Mouse (Mus musculus): Measurements from ENCODE around the gene Kmt2b. TPM values are rescaled to one million over a fixed set of nuclear protein-coding genes. Genes with fewer than 3 reads are reported as not detected.

Kmt2b gene
- total and polyA plus RNA-seq, 2 experiments from 2014 or later, result 2.9 to 12.1 TPM

DNA sequence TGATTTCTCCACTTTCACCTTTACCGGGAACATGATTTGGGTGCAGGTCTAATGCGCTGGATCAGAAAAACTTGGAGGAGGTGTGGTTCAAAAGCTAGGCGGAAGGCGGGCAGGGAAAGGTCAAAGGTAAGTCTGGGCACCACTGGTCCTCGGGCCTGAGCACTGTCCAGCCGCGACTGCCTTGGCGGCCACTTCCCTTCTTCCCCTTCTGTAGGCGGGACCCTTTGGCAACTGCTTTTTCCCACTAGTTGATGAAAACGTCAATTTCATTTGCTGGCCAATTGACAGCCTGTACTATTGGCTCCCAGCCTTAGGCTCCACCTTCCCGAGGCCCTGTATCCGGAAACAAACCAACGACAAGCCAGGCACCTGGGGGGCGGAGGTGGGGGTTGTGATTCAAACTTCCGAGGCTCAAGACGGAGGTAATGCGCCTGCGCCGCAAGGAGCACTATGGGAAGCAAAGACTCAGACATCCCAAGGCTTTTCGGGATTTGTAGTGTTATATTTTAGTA, 29.0 kb downstream of the Kmt2b start, which contains the start of gene Lin37:
Gene Lin37, minus strand, starts transcription at position 396 of the 512 bp plus-strand sequence.
- peak within 1 kb of the TSS; percentile 66 for H3K4me3 ChIP-seq (ENCODE audit: low read depth, low read length)
- peak within 1 kb of the TSS; percentile 72 for H3K9ac ChIP-seq (replicated peaks; ENCODE audit: low read depth, low read length)
- peak within 1 kb of the TSS; percentile 89 for H3K4me2 ChIP-seq (ENCODE audit: low read depth, low read length)
- H3K36me3 ChIP-seq (replicated peaks; ENCODE audit: control insufficient read depth, insufficient read depth, low read length), result peaks cover 37% of the 10 kb centered on the region
- H3K27ac ChIP-seq (ENCODE audit: low read depth), result peak within 1 kb of the TSS; percentile 44
- under 1% methylated on average over 20 of the region's 20 CpGs for WGBS
- DNase-seq (ENCODE audit: low spot score) (peak; percentile 98), ATAC-seq (ENCODE audit: insufficient read depth, low read depth) (peak; percentile 87)
- H3K4me1 ChIP-seq (ENCODE audit: control insufficient read depth, insufficient read depth), result peaks cover 18% of the 10 kb centered on the region
- H3K9me3 ChIP-seq (replicated peaks; ENCODE audit: control insufficient read depth, low read length), result no peaks in the 10 kb centered on the region
- TF ChIP-seq CTCF (IDR thresholded peaks at IDR 0.05; ENCODE audit: low read depth) (no peak), EP300 (IDR thresholded peaks at IDR 0.05; ENCODE audit: low read depth) (no peak)
- no peaks in the 10 kb centered on the region for H3K27me3 ChIP-seq (ENCODE audit: control insufficient read depth, insufficient read depth, low read length)

DNA sequence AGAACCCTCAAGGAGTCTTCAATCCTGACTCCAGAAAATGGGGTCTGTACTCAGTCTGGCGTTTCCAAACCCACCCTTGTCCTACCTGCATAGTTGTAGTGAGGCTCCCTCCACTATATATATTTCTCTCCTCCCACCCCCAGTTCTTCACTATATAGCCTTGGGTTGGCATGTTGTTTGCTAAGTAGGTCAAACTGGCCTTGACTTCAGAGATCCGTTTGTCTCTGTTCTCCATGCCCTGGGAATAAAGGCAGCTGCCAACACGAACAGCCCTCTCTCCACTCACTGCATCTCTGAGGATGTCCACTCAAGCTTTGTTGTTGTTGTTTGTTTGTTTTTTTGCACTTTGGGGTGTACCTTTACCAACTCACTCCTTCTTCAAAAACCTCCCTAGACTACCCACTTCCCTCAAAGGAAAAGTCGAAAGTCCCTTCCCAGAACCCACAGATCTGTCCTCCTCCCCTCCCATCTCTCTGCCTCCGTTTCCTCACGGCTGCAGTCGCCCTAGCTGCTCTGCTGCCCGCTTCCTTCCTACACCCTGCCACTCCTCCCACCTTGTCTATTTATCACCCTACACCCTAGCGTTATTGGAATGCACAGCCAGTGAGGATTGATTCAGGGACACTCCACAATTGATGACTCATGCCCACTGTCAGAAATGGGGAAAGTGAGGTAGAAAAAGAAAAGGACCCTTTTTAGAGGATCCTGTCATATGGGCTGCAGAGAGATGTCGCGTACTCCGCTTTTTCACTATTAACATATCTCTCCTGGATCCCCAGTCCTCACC, 29.7 kb downstream of the Kmt2b start:
- no peaks in the 10 kb centered on the region for H3K27me3 ChIP-seq (ENCODE audit: control insufficient read depth, insufficient read depth, low read length)
- H3K4me1 ChIP-seq (ENCODE audit: control insufficient read depth, insufficient read depth), result peaks cover 17% of the 10 kb centered on the region
- ATAC-seq (ENCODE audit: insufficient read depth, low read depth) (no peak), DNase-seq (ENCODE audit: low spot score) (no peak)
- H3K4me2 ChIP-seq (ENCODE audit: low read depth, low read length), result peak overlapping the region; percentile 89
- H3K9ac ChIP-seq (replicated peaks; ENCODE audit: low read depth, low read length), result peak overlapping the region; percentile 72
- H3K27ac ChIP-seq (ENCODE audit: low read depth), result peak overlapping the region; percentile 44
- H3K36me3 ChIP-seq (replicated peaks; ENCODE audit: control insufficient read depth, insufficient read depth, low read length), result peaks cover 33% of the 10 kb centered on the region
- WGBS, result 13% methylated on average over 12 of the region's 12 CpGs
- no peak for TF ChIP-seq EP300 (IDR thresholded peaks at IDR 0.05; ENCODE audit: low read depth)
- no peak for TF ChIP-seq CTCF (IDR thresholded peaks at IDR 0.05; ENCODE audit: low read depth)
- H3K9me3 ChIP-seq (replicated peaks; ENCODE audit: control insufficient read depth, low read length), result no peaks in the 10 kb centered on the region
- H3K4me3 ChIP-seq (ENCODE audit: low read depth, low read length), result peak overlapping the region; percentile 66

DNA sequence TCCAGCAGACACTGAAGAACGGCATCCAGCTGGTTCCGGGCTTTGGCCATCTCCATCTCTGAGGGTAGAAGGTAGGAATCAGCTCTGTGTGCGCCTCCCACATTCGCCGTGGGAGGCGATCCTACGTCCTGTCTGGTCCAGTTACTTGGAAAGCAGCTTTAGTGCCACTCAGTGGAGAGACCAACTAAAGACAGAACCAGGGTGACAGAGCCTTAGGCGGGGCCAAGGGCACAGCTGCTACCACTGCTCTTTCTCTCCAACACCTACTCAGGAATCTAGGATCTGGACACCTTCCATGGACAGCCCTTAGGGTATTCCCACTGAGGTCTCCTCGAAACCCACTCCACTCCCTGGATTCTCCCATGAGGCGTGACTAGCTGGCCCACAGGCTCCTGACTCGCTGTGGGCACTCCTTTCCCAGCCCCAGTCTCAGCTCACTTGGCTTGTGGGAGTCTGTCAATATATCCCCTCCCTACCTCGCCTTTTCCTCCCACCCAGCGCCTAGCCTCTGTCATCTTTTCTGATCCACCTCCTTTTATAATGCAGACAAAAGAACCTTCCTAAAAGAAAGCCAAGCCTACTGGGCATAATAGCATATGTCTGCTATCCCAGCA, 30.5 kb downstream of the Kmt2b start:
- no peak for ATAC-seq (ENCODE audit: insufficient read depth, low read depth)
- Histone ChIP-seq H3K4me2 (ENCODE audit: low read depth, low read length) (peak overlapping the region; percentile 89; the same call in 1 of the 2 replicates), H3K9me3 (replicated peaks; ENCODE audit: control insufficient read depth, low read length) (no peaks in the 10 kb centered on the region), H3K9ac (replicated peaks; ENCODE audit: low read depth, low read length) (peak overlapping the region; percentile 72), H3K27me3 (ENCODE audit: control insufficient read depth, insufficient read depth, low read length) (no peaks in the 10 kb centered on the region), H3K36me3 (replicated peaks; ENCODE audit: control insufficient read depth, insufficient read depth, low read length) (peaks cover 33% of the 10 kb centered on the region), H3K4me3 (ENCODE audit: low read depth, low read length) (no peak overlapping the region), H3K27ac (ENCODE audit: low read depth) (peak overlapping the region; percentile 44), H3K4me1 (ENCODE audit: control insufficient read depth, insufficient read depth) (peaks cover 16% of the 10 kb centered on the region)
- peak; percentile 18 for DNase-seq (ENCODE audit: low spot score)
- TF ChIP-seq EP300 (IDR thresholded peaks at IDR 0.05; ENCODE audit: low read depth), result no peak
- TF ChIP-seq CTCF (IDR thresholded peaks at IDR 0.05; ENCODE audit: low read depth), result no peak
- 79% methylated on average over 13 of the region's 13 CpGs for WGBS

DNA sequence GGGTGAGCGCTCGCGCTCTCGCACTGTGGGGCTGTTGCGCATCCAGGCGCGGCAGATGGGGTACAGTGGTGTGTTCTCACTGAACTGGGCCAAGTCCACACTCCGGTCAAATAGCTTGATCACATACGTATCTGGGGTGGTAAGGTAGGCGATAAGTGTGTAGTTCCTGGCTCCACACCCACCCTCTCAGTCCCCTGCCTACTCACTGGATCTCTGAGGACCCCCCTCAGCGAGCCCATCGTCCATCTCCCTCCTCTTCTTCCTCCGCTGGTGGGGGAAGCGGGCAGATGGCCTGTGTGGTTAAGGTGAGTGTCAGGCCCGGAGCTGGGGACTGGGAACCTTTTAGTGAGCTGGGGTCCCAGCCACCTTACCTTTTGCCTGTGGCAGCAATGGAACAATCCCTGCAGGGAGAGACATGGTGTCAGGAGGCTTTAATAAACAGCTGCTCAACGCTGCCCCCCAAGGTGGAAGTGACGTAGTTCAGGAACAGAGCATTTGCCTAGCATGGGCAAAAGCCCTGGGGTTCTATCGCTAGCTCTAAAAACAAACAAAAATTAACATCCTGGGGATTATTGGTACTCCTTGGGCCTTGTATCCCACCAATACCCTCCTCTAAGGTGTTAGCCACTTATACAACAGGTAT, 31.5 kb downstream of the Kmt2b start:
- Histone ChIP-seq H3K36me3 (replicated peaks; ENCODE audit: control insufficient read depth, insufficient read depth, low read length) (peaks cover 33% of the 10 kb centered on the region), H3K27ac (ENCODE audit: low read depth) (no peak overlapping the region), H3K4me1 (ENCODE audit: control insufficient read depth, insufficient read depth) (peaks cover 16% of the 10 kb centered on the region), H3K4me2 (ENCODE audit: low read depth, low read length) (no peak overlapping the region), H3K27me3 (ENCODE audit: control insufficient read depth, insufficient read depth, low read length) (no peaks in the 10 kb centered on the region), H3K9me3 (replicated peaks; ENCODE audit: control insufficient read depth, low read length) (no peaks in the 10 kb centered on the region), H3K4me3 (ENCODE audit: low read depth, low read length) (no peak overlapping the region), H3K9ac (replicated peaks; ENCODE audit: low read depth, low read length) (no peak overlapping the region)
- 93% methylated on average over 18 of the region's 18 CpGs for WGBS
- TF ChIP-seq EP300 (IDR thresholded peaks at IDR 0.05; ENCODE audit: low read depth) (no peak), CTCF (IDR thresholded peaks at IDR 0.05; ENCODE audit: low read depth) (no peak)
- ATAC-seq (ENCODE audit: insufficient read depth, low read depth) (no peak), DNase-seq (ENCODE audit: low spot score) (no peak)

DNA sequence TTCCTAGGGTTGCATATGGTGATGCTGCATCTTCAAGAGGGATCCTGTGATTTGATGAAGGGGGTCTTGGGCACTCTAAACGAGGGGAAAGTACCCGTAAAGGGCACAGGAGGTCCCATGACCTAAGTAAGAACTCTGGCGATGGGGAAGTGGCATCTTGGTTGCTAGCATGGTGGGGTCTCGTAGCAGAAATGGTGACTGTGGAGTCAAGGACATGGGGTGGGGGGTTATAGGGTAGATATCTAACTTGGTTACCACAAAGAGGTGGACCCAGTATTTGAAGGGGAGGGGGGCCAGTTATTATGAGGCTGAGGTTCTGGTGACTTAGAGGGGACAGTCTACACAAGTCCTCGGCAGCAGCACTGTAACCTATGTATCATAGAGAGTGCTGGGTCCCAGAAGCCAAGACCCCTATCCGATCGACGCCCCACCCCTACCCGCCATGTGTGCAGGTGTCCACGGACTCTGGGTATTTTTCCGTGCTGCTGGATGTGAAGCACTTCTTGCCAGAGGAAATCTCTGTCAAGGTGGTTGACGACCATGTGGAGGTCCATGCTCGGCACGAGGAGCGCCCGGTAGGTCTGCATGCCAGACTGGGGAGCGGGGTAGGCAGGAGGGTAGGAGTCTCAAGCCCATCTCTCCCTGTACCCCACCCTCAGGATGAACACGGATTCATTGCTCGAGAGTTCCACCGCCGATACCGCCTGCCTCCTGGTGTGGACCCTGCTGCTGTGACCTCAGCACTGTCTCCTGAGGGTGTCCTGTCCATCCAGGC, 34.5 kb downstream of the Kmt2b start:
- DNase-seq (ENCODE audit: low spot score), result no peak
- Histone ChIP-seq H3K4me2 (ENCODE audit: low read depth, low read length) (peak overlapping the region; percentile 79), H3K9ac (replicated peaks; ENCODE audit: low read depth, low read length) (peak overlapping the region; percentile 79), H3K9me3 (replicated peaks; ENCODE audit: control insufficient read depth, low read length) (no peaks in the 10 kb centered on the region), H3K27ac (ENCODE audit: low read depth) (peak overlapping the region; percentile 97), H3K4me3 (ENCODE audit: low read depth, low read length) (peak overlapping the region; percentile 80), H3K36me3 (replicated peaks; ENCODE audit: control insufficient read depth, insufficient read depth, low read length) (peaks cover 29% of the 10 kb centered on the region), H3K4me1 (ENCODE audit: control insufficient read depth, insufficient read depth) (peaks cover 16% of the 10 kb centered on the region), H3K27me3 (ENCODE audit: control insufficient read depth, insufficient read depth, low read length) (no peaks in the 10 kb centered on the region)
- 79% methylated on average over 22 of the region's 22 CpGs for WGBS
- no peak for ATAC-seq (ENCODE audit: insufficient read depth, low read depth)
- TF ChIP-seq EP300 (IDR thresholded peaks at IDR 0.05; ENCODE audit: low read depth) (0 out of 2 replicates have a peak, but pooled peaks have one; percentile 27), CTCF (IDR thresholded peaks at IDR 0.05; ENCODE audit: low read depth) (no peak)
